Mouse (Mus musculus) adrenal gland, postnatal 14 days (tissue): ENCODE measurements around the gene Scfd2. TPM values are rescaled to one million over a fixed set of nuclear protein-coding genes. Genes with fewer than 3 reads are reported as not detected.
A peak's percentile ranks its signal among the peaks of the same experiment; 100 is the strongest.

Experiments used
- DNase-seq: peaks from one replicate; pipeline ENCODE4 v3.0.0; 2021; ENCODE audit warnings: mixed read lengths
- total RNA-seq: library from RNA; stranded (reverse); gene quantifications from 2 replicates; pipeline ENCODE4 v1.2.3, GENCODE M21; 2021

Gene Scfd2
- total RNA-seq, 1 experiment from 2014 or later: 20.2 TPM

DNA sequence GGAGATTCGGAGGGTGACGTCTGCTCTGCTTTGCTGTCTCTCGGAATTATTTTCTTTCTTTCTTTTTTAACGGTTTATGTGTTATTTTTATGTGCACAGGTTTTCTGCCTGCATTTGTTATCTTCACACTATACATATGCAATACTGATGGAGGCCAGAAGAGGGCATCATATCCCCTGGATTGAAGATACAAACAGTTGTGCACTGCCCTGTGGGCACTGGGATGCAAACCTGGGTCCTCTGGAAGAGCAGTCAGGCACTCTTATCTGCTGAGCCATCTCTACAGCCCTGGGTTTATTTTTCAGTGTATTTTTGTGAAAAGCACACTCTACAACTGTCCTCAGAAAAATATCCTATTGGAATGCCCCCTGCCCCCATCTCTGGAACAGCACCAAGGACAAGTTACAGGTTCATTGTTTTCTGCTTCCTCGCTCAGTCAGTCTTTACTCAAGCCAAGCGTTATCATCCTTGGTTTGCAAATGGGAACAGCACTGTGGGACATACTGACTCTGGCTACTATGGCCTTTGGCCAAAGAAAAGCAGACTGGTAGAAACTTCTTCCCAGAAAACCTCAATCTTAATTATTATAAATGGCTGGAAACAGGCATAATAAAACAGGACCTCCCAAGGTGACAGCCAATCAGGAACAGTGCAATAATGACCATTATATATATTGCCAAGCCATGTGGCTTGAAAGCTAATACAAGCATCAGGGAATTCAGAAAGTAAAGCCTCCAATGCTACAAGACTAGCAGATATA, 75.9 kb downstream of the Scfd2 start:
- peak; percentile 17 for DNase-seq

DNA sequence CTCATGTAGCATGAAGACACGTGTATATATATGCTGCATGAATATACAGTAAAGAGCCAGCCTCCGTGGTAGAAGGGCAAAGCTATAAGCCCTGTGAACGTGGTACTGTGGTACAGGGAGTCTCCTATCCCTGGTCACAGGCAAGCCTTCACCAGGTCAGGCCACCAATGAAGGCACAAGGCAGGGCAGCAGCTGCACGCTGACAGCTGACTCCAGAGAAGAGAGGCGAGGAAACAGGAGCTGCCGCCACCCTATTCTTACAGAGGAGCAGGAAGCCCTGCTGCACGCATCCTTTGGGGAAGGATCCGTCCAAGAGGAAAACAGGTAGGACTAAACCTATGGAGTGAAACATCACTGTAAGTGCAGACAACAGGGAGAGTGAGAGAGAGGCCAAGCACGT, 76.5 kb downstream of the Scfd2 start:
- no peak for DNase-seq

DNA sequence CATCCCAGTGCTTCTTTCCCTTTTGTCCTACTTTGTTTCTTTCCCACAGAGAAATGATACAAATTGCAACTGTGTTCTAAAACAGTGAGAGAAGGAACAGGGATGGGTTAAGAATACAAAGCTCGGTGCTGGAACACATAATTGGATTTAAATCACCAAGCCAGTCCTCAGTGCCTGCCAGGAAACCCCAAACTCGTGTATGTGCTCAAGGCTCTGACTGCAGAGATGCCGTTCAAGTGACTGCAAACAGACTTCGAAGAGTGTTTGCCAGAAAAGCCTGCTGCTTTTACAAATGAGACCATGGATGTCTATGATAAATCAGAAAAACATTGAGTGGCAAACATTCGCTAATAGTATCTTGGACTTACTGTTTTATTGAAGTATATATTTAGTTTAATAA, 80.6 kb downstream of the Scfd2 start:
- no peak for DNase-seq

DNA sequence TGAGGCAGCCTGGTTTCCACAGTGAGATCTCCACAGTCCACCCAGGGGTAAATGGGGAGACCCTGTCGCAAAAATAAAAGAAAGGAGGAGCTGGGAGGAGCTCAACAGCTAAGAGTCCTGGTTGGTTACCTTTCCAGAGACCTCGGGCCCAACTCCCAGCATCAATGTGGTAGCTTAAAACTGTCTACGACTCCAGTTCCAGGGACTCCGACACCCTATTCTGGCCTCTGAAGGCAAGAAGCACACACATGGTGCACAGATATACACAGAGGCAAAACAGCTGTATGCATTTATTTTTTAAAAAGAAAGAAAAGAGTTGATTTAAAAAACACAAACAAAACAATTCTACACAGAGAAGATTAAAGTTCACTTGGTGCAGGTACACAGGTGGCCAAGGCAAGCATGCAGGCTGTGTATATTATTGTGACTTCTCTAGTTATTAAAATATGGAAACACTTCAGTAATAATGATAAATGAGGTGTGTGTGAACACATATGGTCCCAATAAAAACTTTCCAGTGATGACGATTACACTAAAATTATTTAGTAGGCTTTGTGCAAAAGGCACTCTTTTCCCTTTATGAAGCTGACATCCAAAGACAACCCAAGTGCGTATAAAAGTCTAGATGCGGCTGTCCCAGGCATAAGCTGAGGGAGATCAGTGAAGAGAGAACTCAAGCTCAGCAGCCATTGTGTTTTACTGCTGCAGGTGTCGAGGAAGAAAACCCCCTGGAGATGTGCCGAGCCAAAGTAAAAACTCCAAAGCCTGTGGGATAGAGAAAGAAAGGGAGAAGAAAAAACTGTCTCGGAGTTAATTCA, 83.8 kb downstream of the Scfd2 start:
- DNase-seq: no peak

DNA sequence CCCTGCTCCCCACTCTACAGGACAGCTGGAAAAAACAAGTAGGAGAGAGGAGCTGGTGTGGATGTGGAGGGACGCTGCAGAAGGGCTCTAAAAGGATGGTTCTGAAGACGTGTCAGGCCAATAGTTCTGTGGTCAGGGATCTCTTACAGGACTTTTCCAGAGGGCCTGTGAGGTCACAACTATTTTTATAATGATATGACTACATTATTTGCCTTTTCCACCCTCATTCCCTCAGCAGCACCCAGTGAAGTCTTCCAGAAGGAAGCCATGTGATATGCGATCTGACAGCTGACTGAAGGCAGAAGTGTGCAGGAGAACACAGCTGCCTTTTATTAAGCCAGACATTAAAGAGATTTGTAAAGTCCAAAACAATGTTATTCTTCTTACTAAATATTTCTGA, 85.7 kb downstream of the Scfd2 start:
- DNase-seq: no peak

DNA sequence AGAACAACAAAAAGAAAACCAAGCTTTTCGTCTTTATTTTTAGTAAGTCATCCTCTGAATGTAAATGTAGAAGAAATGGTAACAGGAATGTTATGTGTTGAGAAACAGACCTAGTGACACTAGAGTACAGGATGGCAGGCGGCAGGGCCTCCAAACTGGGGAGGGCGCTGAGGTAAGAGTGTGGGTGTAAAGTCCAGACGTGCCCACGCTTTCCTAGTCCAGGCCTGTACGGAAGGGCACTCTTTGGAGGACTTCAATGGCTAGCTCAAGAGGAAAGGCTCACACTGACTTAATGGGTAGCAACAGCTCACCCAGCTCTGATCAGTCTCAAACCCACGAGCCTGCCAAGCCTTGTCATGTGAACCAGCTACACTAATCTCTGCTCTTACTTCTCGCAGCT, 93.2 kb downstream of the Scfd2 start:
- no peak for DNase-seq

DNA sequence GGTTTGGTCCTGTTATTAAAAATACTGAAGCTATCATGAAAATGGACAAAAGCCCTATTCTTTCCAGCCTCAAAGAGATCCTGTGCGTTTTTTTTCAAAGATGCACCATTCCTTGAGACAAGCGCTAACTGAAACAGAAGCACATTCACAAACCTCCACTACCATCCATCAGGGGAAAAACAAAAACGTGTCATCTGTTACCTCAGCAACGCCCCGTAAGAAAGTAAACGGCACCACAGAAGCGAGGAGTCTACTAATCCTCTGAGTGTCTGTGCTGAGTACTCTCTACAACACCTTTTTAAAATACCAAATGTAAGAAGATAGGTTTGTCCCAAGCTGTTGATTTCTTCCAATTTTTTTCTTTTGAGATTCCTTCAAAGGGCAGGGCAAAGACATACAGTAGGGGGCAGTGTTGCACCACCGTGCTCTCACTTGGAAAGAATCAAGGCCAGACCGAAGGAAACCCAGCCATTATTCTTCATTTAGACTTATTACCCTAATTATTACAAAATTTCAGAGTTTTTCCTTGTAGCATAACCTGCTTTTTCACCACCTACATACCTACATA, 97.9 kb downstream of the Scfd2 start:
- peak; percentile 77 for DNase-seq

DNA sequence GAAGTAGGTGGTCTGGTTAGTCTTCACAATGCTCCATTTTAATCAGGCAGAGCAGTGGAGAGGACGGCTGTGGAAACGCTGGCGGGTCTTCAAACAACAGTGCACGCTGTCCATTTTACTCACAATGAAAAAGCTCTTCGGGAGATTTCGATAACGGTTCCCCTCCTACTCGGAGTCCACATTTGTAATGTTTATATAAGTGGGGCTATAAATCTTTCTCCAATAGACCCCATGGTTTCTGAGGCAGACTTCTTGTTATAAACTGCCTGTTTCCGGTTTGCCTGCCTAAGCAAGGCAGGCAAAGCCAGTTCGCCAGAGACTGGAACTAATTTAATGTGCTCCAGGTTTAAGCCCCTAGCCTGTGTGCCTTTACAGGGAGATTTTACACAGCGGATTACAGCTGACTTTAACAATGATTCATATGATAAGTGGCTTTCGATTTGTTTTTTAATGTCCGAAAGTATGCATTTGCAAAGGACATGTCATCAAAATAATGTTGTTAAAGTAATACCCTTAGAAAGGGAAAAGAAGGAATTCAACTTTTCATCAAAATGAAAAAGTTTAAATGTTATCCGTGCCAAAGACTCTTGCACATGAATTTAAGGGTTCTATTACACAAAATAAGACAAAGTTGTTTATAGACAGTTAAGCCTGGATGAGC, 98.5 kb downstream of the Scfd2 start:
- no peak for DNase-seq

DNA sequence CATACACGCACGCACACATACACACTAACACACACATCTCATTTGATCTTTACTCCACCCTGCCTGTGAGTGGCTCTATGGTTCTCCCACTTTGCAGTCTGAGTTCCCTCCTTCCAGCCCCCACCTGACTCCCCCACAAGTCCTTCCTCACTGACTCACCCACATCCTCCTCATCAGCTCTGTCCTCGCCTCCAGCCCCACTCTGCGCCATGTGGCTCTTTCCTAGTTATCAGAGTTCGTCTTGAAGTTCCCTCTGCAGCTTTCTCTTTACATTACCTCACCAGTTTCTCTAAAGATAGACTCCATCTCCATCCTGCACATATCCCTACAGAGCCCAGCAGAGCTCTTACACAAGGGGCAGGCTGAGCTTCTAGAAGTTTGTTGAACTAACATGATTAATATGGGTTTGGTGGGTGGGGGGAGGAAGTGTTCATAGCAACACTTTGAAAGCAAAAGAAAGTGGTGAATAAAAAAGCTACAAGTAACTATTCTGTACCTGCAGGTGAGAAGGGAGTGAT, 110.9 kb downstream of the Scfd2 start:
- DNase-seq: no peak

DNA sequence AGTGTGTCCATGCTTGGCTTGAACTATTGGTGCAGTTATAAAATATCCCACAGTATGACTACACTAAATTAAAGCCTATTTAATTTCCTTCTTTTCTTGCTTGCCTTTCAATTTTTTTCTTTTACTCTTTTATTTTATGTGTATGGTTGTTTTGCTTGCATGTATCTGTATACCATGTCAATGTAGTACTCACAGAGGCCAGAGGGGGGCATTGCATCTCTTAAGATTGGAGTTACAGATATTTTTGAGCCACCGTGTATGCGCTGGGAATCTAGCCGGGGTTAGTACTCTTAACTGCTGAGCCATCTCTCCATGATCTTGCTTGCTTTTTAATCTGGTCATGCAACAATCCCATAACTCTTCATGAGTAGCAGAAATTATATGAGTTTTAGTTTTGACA, 119.0 kb downstream of the Scfd2 start:
- no peak for DNase-seq

DNA sequence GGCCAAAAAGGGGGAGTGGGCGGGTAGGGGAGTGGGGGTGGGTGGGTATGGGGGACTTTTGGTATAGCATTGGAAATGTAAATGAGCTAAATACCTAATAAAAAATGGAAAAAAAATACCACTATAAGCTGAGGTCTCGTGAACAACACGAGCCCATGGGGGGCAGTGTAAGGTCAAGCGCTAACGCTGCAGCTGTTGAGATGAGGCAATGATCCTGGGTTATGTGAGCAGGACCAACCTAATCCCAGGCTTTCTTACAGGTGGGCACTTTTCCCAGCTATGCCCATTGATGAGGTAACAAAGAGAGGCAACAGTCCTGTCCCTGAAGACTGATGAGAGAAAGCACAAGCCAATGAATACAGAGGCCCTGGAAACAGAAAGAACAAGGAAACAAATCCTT, 126.7 kb downstream of the Scfd2 start:
- no peak for DNase-seq

DNA sequence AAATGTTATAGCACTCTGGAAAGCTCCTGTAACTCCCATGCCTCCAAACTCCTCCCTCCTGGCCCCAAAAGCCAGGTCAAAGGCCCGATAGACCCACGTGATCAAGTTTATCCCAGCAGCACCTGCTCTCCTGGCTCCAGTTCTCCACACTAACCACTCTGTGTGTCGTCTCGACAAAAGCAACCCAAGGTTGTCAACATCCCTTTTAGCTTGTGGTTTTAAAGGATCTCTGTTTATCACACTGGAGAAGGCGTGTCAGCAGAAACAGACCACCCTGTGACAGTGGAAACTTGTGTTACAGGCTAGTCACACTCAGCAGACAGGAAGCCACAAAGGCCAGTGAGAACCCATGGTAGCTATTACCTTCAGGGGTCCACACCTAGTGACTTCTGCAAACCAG, 127.5 kb downstream of the Scfd2 start:
- peak; percentile 34 for DNase-seq

DNA sequence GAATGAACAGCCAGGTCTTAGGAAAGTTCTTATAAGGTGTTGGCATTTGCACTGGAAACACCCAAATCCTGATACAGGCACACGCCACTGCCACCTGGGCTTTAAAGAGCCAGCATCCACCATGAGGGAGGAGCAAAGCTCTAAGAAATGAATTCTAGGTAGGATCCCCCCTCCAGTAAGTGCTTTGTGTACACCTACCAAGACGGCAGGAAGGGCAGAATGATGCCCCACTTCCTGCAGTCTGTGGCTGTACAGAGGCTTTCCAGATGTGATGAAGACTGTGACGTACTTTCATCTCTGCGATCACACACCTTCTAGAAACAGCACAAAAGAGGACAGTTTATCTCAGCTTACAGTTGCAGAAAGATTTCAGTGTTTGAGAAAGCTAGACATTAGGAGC, 128.9 kb downstream of the Scfd2 start:
- no peak for DNase-seq

DNA sequence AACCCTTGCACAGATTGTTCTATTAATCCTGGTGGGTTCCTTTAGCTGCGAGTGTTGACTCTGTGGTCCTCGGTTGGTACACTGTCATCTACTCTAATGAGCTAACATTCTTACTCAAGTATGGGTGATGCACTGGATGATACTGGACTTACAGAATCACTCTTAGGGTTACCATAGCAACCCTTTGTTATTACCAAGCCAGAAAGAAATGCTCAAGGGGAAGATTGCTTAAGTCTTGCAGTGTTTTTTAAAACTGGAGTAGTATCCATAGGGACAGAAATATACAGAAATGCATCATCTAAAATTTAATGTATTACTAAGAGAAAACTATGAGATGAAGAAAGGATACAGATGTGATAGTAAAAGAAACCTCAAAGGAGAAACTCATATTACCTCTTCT, 139.8 kb downstream of the Scfd2 start:
- no peak for DNase-seq

DNA sequence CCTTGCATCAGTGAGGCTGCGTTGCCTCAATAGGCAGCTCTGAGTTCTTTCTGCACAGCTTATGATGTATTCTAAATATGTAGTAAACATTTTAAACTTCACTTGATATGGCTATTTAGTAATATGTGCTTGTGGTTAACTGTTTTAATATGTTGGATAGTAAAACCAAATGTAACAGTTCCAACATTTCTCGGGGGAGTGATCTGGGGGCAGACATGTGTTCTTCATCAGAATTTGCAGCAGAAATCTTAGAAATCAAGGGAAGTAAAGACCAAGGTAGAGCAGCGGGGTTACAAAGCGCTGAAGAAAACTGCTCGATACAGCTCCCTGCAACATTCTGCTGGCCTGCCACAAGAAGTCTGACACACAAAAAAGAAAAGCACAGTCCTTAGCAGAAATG, 140.2 kb downstream of the Scfd2 start:
- no peak for DNase-seq

DNA sequence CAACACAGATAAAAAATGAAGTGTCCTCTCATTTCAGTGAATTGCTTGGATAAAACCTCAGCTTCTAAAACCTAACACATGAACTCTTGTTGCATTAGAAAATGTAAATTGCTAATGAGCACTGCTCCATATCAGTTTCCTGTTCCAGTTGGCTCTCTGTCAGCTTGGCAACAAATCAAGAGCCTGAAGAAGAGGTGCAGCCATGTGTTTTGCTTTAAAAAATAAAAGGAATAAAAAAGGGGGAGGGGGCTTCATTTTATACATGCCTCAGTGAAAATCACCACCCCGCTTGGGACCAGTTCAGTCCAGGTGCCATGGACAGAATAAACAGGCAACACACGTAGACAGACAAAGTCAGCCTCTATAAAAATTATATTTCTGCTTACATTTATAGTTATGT, 142.7 kb downstream of the Scfd2 start:
- peak; percentile 17 for DNase-seq

DNA sequence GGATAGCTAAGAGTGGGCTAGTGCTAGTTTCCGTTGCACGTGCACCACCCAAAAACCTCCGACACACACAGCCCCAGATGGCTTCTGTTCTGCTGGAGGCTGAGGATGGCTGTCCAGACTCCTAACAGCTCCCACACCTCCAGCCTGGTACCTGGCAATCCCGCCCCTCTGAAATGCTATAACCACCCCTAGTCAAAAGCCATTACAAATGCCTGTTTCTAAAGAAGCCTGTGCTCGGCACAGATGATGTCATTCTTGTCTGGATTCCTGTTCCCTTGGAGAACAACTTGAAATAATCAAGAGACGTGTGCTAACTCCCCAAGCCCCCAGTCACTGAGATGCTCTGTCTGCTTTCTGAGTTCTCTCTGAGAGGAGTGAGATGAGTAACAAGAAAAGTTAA, 143.5 kb downstream of the Scfd2 start:
- DNase-seq: no peak

DNA sequence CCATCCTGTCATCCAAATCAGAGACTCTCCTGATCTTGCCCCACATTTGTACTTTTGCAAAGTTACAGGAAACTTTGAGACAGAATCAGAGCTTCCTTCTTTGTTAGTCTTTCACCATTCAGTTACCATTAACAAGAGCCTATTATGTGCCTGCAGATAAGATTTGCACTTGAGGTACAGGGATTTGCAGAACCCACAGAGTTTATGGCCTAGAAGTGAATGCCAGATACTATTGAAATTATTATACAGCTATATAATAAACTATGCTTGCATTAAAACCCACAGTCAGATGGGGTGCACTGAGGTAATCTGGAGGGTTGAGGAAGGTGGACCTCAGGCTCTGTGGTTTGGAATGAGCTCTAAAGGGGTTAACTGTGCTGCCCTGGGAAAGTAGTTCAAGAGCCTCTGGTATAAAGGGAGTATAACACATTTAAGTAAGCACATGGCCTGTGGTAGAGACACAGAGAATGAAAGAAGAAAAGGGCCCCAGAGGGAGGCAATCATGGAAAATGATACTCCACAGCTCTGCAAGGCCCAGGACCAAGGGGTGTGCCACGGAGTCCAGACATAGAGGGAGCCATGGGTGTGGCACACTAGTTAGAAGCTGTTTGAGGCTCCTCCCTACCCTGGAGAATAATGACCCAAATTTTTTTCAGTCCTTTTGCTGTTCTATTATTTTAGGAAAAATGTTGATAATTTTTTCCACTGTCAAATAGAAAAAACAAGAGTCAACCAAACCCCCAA, 144.2 kb downstream of the Scfd2 start:
- DNase-seq: no peak

DNA sequence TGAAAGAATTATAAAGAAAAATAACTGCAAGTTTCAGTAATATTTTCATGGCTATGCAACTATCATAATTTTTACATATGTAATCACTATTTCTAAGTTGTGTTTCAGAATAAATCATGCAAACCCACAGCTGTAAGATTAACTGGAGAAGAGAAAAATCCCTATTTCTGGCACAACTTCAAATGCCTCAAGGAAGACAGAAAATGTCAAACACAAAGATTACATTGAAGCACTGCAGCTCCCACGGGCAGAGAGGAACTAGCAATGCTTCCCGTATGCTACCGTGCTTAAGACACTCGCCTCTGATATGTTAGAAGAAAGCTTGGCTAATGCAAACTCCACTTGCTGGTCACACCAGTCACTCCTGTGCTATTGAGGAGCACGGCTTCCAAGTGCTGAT, 151.5 kb downstream of the Scfd2 start:
- DNase-seq: no peak

DNA sequence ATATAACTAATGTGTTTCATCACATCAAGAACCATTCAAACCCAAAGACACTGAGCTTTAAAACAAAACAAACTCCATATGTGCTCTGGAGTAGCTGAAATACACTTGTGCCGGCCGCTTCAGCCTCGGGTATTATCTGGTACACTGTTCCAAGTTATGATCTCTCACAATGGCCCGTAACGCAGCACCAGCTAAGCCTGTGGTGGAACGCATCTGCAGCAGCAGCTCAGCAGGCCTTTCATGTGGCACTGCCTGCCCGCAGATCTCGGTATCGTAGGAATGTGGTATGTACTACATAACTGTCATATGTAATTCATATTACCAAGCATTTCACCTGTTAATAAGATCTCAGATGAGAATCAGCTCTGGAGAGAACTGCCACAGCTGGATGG, 164.9 kb downstream of the Scfd2 start:
- no peak for DNase-seq

DNA sequence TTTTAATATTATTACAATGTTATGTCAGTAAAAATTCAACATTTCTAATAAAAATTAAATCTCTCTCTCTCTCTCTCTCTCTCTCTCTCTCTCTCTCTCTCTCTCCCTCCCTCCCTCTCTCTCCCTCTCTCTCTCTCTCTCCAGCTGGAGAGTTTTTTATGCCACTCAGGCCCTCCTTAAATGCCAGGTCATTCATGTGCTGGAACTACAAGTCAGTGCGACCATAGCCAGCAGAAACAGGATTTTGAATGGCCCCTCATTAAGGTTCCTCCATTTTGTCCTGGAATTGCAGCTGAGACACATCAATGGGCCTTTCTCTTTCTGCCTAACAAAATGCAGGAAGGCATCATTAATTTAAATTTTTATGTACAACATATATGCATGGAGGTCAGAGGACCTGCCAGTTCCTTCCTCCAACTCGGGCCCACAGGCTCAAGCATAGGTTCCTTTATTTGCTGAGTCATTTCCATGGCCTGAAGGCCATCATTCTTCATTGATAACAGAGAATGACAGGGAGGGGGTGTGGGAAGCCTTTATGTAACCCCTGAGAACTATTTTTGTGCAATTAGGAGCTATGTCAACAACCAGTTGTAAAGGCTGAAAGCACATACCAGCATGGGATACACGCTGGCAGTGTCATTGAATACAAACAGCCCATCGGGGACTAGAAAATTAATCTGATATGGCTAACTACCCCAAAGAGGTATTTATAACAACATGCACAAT, 165.4 kb downstream of the Scfd2 start:
- no peak for DNase-seq
